Mouse (Mus musculus): ENCODE data around the gene Itpkc. TPM values are rescaled to one million over a fixed set of nuclear protein-coding genes. Genes with fewer than 3 reads are reported as not detected.

Itpkc gene
- polyA plus RNA-seq, 1 experiment from 2014 or later = 5.9 TPM

GRCm38 (mm10) chr7:27166229-27166613 is 62.2 kb downstream of the Itpkc start:
- peaks cover 53% of the 10 kb centered on the region for H3K36me3 ChIP-seq
- peaks cover 54% of the 10 kb centered on the region for H3K4me1 ChIP-seq
- DNase-seq (ENCODE audit: low spot score) = peak; percentile 87
- no peaks in the 10 kb centered on the region for H3K9me3 ChIP-seq (replicated peaks)
- 1% methylated on average over 38 of the region's 43 CpGs for WGBS
- H3K4me3 ChIP-seq = peak overlapping the region; percentile 86
- H3K27ac ChIP-seq (replicated peaks) = peak overlapping the region; percentile 98
- H3K27me3 ChIP-seq (ENCODE audit: low read depth, poor library complexity, severe bottlenecking) = no peaks in the 10 kb centered on the region

DNA sequence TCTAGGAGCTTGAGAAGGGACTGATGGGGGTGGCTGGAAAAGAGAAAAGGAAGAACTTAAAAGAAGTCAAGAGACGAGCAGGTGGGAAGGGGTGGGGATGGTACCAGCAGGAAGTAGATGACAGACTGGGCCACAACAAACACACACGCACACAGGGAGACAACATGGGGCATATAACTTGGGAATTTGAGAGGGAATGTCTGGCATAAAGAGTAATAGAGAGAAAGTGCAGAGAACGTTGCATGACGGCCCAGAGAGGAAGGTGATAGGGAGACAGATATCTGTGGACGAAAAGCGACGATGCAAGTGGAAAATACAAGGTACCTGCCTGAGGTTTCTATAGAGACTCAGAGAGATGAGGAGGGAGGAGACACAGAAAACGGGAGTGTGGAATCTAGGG is 62.8 kb downstream of the Itpkc start:
- Histone ChIP-seq H3K9me3 (replicated peaks) (no peaks in the 10 kb centered on the region), H3K27ac (replicated peaks) (peak overlapping the region; percentile 98), H3K4me3 (peak overlapping the region; percentile 86), H3K36me3 (peaks cover 53% of the 10 kb centered on the region), H3K27me3 (ENCODE audit: low read depth, poor library complexity, severe bottlenecking) (no peaks in the 10 kb centered on the region), H3K4me1 (peaks cover 58% of the 10 kb centered on the region)
- DNase-seq (ENCODE audit: low spot score) = no peak
- WGBS = 8% methylated on average over 8 of the region's 8 CpGs

DNA sequence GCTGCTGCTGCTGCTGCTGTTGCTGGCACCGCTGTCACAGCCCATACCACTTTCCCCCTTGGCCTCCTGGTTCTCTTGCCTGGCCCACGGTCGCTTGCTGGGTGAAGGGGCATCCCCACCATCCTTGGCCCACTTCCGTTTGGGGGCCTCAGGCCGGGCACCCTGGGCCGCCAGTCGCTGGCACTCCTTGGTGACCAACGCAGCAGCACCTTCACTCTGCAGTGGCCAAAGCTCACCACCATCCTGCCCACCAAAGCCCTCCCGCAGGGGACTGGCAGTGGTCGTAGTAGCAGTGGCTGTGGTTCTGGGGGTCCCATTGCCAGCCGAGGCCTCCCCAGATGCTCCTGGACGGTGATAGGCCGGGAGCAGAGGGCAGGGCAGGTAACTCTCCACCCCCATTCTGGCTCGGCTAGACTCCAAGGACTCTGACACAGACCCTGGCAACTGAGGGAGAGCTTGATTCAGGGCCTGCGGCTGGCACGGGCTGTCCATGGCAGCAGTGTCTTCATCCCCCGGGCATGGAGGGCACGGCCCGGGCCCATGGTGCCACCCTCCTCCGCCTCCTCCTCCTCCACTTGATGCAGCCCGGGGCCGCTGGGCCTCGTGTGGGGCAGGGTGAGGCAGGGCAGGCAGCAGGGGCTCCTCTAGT is 63.3 kb downstream of the Itpkc start:
- Histone ChIP-seq H3K9me3 (replicated peaks) (no peaks in the 10 kb centered on the region), H3K4me1 (peaks cover 64% of the 10 kb centered on the region), H3K36me3 (peaks cover 55% of the 10 kb centered on the region), H3K27ac (replicated peaks) (peak overlapping the region; percentile 98), H3K27me3 (ENCODE audit: low read depth, poor library complexity, severe bottlenecking) (no peaks in the 10 kb centered on the region), H3K4me3 (peak overlapping the region; percentile 86)
- DNase-seq (ENCODE audit: low spot score) = no peak
- WGBS = 83% methylated on average over 23 of the region's 23 CpGs

GRCm38 (mm10) chr7:27164112-27164947 is 64.1 kb downstream of the Itpkc start:
- peaks cover 58% of the 10 kb centered on the region for H3K36me3 ChIP-seq
- no peak for DNase-seq (ENCODE audit: low spot score)
- H3K27me3 ChIP-seq (ENCODE audit: low read depth, poor library complexity, severe bottlenecking) = no peaks in the 10 kb centered on the region
- 80% methylated on average over 33 of the region's 33 CpGs for WGBS
- peaks cover 67% of the 10 kb centered on the region for H3K4me1 ChIP-seq
- no peak overlapping the region for H3K27ac ChIP-seq (replicated peaks)
- H3K9me3 ChIP-seq (replicated peaks) = no peaks in the 10 kb centered on the region
- H3K4me3 ChIP-seq = peak overlapping the region; percentile 86

GRCm38 (mm10) chr7:27163450-27163805 is 65.0 kb downstream of the Itpkc start:
- no peak for DNase-seq (ENCODE audit: low spot score)
- Histone ChIP-seq H3K4me3 (peak overlapping the region; percentile 86; the same call in 1 of the 2 replicates), H3K27ac (replicated peaks) (0 out of 2 replicates have a peak overlapping the region, but pooled peaks have one; percentile 10), H3K36me3 (peaks cover 63% of the 10 kb centered on the region), H3K9me3 (replicated peaks) (no peaks in the 10 kb centered on the region), H3K4me1 (peaks cover 67% of the 10 kb centered on the region), H3K27me3 (ENCODE audit: low read depth, poor library complexity, severe bottlenecking) (no peaks in the 10 kb centered on the region)
- 89% methylated on average over 5 of the region's 5 CpGs for WGBS

DNA sequence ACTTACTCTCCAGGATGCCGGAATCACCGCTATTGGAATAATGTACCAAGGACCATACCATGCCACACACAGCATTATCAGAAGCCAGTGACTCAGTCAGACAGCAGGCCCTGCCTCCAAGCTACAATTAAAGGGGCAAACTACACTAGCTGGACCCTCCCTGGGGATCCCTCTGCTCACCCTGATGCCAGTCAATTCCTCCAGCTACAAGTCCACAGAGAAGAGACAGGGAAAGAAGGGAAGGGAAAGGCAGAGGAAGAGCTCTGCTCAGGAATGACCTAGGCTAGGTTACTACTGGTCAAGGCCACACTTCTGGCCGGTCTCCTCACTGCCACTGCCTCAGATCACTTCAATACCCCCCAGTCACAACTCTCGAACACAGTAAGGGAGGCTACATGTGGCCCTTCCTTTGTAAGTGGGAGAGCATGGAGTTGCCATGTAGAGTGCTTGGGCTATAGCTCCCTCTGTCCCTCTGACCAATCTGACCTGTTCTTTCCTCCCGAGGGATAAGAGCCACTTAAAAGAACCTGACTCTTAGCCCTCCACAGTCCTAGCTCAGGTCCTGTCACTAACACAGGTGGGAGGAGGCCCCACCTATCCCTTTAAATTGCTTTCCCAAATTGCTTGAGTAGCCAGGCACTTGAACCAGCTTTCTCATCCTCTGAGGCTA is 65.5 kb downstream of the Itpkc start:
- WGBS = 86% methylated on average over 5 of the region's 5 CpGs
- peaks cover 68% of the 10 kb centered on the region for H3K36me3 ChIP-seq

GRCm38 (mm10) chr7:27161744-27162143 is 66.7 kb downstream of the Itpkc start:
- H3K36me3 ChIP-seq = peaks cover 78% of the 10 kb centered on the region
- WGBS = 89% methylated on average over 4 of the region's 4 CpGs
- no peak for DNase-seq (ENCODE audit: low spot score)
- H3K4me3 ChIP-seq = no peak overlapping the region
- H3K4me1 ChIP-seq = peaks cover 59% of the 10 kb centered on the region
- no peak overlapping the region for H3K27ac ChIP-seq (replicated peaks)
- no peaks in the 10 kb centered on the region for H3K27me3 ChIP-seq (ENCODE audit: low read depth, poor library complexity, severe bottlenecking)
- H3K9me3 ChIP-seq (replicated peaks) = no peaks in the 10 kb centered on the region

More for the DNA sequence above, 65.5 kb downstream of the Itpkc start:
- DNase-seq (ENCODE audit: low spot score) = no peak
- 0 out of 2 replicates have a peak overlapping the region, but pooled peaks have one; percentile 10 for H3K27ac ChIP-seq (replicated peaks)
- no peaks in the 10 kb centered on the region for H3K9me3 ChIP-seq (replicated peaks)
- H3K27me3 ChIP-seq (ENCODE audit: low read depth, poor library complexity, severe bottlenecking) = no peaks in the 10 kb centered on the region
- peak overlapping the region; percentile 86; the same call in 1 of the 2 replicates for H3K4me3 ChIP-seq
- H3K4me1 ChIP-seq = peaks cover 67% of the 10 kb centered on the region

DNA sequence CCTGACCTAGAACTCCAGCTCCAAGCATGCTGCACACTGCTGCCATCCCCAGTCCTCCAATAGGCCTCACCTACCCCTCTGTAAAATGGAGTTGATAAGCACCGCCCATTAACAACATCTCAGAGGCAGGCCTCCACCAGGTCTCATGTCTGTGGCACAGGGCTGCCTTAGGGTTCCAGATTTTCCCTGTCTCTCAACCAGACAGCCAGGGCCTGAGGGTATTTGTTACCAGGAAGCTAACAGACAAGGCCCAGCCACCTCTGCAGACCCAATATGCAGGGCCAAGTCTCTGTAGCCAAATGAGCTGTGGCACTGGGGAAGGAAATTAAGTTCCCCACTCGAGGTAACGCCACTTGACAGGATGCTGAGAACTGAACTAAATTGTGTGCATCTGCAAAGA is 67.5 kb downstream of the Itpkc start:
- H3K36me3 ChIP-seq = peaks cover 78% of the 10 kb centered on the region
- WGBS = 87% methylated on average over 3 of the region's 3 CpGs

GRCm38 (mm10) chr7:27159882-27160281 is 68.6 kb downstream of the Itpkc start:
- Histone ChIP-seq H3K9me3 (replicated peaks) (no peaks in the 10 kb centered on the region), H3K4me1 (peaks cover 49% of the 10 kb centered on the region), H3K36me3 (peaks cover 71% of the 10 kb centered on the region), H3K27ac (replicated peaks) (0 out of 2 replicates have a peak overlapping the region, but pooled peaks have one; percentile 17), H3K27me3 (ENCODE audit: low read depth, poor library complexity, severe bottlenecking) (no peaks in the 10 kb centered on the region), H3K4me3 (peak overlapping the region; percentile 2; the same call in 1 of the 2 replicates)
- DNase-seq (ENCODE audit: low spot score) = peak; percentile 82
- WGBS = 23% methylated on average over 8 of the region's 8 CpGs

More for the DNA sequence above, 67.5 kb downstream of the Itpkc start:
- H3K4me3 ChIP-seq = no peak overlapping the region
- no peak for DNase-seq (ENCODE audit: low spot score)
- no peaks in the 10 kb centered on the region for H3K27me3 ChIP-seq (ENCODE audit: low read depth, poor library complexity, severe bottlenecking)
- H3K27ac ChIP-seq (replicated peaks) = 0 out of 2 replicates have a peak overlapping the region, but pooled peaks have one; percentile 17
- H3K9me3 ChIP-seq (replicated peaks) = no peaks in the 10 kb centered on the region
- peaks cover 59% of the 10 kb centered on the region for H3K4me1 ChIP-seq

DNA sequence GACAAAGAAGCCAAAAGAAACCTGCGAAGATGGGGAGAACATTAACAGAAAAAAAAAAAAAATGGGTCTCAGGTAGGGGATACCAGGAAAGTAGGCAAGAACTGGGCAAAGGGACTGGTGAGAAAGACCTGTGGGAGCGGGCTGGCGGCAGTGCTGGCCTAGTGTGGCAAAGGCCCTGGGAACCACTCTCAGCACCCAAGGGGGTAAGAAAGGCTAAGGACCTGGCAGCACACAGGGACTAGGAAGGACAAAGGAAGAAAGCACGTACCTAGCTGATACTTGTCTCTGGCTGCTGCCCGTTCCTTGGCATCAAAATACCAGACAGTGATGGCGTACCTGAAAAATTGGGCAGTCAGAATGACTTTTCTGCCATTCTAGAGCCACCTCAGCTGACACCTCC is 69.2 kb downstream of the Itpkc start:
- Histone ChIP-seq H3K27ac (replicated peaks) (no peak overlapping the region), H3K4me1 (peaks cover 43% of the 10 kb centered on the region), H3K4me3 (no peak overlapping the region), H3K27me3 (ENCODE audit: low read depth, poor library complexity, severe bottlenecking) (no peaks in the 10 kb centered on the region), H3K36me3 (peaks cover 65% of the 10 kb centered on the region), H3K9me3 (replicated peaks) (no peaks in the 10 kb centered on the region)
- no peak for DNase-seq (ENCODE audit: low spot score)
- WGBS = 93% methylated on average over 6 of the region's 6 CpGs

DNA sequence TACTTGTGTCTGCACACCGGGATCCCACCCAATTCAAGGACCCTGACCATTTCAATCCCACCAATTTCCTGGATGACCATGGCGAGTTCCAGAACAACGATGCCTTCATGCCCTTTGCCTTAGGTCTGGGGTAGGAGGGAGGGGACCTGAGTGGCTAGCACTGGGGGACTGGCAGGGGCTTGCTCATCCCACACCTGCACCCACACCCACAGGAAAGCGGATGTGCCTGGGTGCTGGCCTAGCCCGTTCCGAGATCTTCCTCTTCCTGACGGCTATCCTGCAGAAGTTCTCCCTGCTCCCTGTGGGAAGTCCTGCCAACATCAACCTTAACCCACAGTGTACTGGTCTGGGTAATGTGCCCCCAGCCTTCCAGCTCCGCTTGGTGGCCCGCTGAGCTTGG is 70.3 kb downstream of the Itpkc start:
- peaks cover 32% of the 10 kb centered on the region for H3K4me1 ChIP-seq
- 94% methylated on average over 9 of the region's 9 CpGs for WGBS
- H3K27me3 ChIP-seq (ENCODE audit: low read depth, poor library complexity, severe bottlenecking) = no peaks in the 10 kb centered on the region
- DNase-seq (ENCODE audit: low spot score) = no peak
- no peak overlapping the region for H3K27ac ChIP-seq (replicated peaks)
- H3K9me3 ChIP-seq (replicated peaks) = no peaks in the 10 kb centered on the region
- H3K36me3 ChIP-seq = peaks cover 55% of the 10 kb centered on the region
- no peak overlapping the region for H3K4me3 ChIP-seq
